Mouse (Mus musculus): ENCODE measurements around the gene Grid1.

- TF ChIP-seq GATA1 (IDR thresholded peaks at IDR 0.05; ENCODE audit: borderline replicate concordance, low read length): no peak
- TF ChIP-seq FLI1 (IDR thresholded peaks at IDR 0.05; ENCODE audit: low read length): no peak
Observed at GRCm38 (mm10) chr14:34944390-34944979, 124.6 kb downstream of the Grid1 start.
